Mouse (Mus musculus) cerebellum, adult 11 months (tissue): ENCODE measurements around the gene Hcn3.

ENCODE experiments used
- DNase-seq: peaks from one replicate; pipeline ENCODE4 v3.0.0; 2022

Hcn3 gene

DNA sequence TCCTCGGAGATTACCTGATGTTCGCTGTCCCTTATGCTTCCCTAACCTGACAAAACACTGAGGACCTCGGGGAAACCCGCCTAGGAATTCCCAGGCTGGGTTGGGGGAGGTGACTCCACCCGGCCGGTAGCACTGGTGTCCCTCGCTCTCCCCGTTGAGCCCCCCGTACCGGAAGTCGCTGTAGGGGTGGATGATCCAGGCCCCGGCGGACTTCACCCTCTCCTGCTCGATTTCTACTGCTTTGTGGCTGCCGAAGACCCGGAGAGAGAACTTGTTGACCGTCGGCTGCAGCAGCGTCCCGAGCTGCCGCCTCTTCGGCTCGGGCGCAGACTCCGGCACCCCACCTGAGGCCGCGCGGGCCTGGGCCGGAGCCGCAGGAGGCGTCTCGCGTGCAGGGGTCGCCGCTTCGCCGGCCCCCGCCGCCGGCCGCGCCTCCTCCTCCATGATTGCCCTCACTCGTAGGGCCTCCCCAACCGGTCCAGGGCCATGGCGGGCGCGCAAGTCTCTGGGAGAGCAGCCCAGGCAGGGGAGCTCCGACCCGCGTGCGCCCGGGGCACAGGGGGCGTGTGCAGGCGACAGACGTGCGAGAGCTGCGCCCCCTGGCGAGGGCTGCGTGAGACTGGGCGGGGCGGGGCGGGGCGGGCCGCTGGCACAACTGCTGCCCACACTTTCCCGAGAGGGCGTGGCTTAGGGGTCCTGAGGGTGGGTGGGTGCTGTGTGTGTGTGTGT, at the start of gene Hcn3:
Hcn3 (minus strand) TSS at position 581 of the 729 bp plus-strand sequence.
- DNase-seq, result peak; percentile 49

DNA sequence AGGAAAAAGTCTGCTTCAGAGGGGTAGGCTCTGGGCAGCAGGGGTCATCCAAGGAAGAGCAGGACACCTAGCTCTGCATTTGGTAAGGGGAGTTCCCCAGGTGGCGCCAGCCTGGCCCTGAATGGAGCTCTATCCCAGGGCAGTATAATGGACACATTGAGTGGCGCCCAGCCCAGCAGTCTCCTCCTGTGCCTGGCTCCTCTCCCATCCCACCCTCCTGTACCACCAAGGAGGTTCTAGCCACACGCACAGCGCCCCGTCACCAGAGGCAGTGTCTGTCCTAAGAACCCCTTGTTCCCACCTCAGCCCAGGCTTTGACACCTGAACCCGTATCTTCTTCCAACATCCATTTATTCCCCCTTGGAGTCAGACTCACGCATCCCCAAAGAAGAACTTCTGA, 49.7 kb upstream of the Hcn3 start:
- DNase-seq, result no peak

DNA sequence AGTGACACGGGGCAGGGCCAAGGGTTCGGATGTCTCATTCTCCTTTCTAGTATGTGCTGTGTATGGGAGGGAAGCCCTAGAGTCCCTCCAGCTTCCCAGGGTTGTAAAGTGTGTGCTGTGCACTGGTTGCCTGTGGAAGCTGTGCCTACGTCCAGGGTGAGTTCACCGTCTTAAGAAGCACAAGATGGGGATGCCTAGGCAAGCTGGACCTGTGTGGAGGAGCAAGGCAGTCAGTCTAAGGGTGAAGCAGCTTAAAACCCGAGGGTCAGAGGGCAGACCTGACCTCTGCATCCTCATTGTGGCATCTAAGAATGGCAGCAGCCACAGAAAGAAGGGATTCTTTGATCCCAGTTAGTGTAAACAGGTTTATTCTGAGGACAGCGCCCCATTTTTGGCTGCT, 48.7 kb upstream of the Hcn3 start:
- DNase-seq, result no peak

DNA sequence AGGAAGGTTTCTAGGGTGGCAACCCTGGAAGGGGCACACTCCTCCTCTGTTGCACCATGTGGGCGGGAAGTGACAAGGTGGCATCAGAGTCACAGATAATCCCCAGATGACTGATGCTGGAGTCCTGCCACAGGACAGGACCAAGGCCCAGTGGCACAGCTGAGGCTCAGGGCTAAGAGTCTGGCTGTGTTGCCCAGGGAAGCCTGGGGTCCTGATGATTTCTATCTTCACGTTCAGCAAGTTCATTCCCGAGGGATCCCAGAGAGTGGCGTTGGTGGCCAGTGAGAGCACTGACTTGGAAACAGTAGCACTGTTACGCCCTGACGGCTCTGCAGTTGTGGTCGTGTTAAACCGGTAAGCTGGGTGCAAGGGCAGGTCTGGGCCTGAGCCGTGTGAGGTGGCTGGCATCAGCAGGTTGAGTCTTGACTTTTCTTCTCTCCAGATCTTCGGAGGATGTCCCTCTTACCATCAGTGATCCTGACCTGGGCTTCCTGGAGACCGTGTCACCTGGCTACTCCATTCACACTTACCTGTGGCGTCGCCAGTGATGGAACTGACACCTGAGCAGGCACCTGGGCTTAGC, 48.2 kb upstream of the Hcn3 start:
- DNase-seq, result no peak

DNA sequence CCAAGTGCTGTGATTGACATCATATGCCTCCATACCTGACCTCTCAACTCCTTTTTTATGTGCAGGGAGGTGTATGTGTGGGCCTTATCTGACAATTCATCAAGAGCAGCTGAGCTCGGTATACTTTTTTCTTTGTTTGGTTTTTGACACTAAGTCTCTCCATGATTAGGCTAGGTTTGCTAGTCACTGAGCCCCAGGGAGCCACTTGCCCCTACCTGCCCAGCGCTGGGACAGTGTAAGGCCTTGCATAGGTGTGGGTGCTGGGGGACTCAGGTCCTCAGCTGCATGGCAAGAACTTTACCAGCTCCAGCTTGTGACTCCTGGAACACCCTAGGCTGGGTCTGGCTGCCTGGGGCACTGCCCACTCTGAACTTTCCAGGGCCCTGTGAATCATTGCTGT, 46.7 kb upstream of the Hcn3 start:
- no peak for DNase-seq

DNA sequence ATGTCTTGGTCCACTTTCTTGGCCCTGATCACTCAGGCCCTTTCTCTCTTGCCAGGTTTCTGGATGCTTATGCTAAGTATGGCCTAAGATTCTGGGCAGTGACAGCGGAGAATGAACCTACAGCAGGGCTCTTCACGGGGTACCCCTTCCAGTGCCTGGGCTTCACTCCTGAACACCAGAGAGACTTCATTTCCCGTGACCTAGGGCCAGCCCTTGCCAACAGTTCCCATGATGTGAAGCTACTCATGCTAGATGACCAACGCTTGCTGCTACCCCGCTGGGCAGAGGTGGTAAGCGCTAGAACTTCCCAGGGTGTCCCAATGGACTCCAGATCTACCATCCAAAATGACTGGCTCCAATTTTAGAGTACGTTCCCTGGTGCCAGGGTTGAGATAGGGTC, 46.1 kb upstream of the Hcn3 start:
- DNase-seq, result no peak

DNA sequence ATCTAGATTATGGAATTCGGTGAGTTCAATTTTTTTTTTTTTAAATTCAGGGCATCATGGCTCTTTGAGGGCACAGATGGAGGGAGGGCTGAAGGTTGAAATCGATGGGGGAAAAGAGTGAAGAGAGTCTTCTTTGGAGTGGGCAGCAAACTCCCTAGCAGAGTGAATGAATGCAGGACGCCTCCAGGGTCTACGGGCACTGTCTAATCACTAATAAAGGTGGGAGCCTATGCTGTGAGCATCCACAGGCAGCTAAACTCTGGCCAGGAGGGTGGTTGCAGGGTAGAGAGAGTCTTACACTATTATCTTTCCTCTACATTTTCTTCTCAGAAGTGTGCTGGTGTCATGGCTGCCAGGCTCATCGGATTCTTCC, 43.1 kb upstream of the Hcn3 start:
- no peak for DNase-seq

DNA sequence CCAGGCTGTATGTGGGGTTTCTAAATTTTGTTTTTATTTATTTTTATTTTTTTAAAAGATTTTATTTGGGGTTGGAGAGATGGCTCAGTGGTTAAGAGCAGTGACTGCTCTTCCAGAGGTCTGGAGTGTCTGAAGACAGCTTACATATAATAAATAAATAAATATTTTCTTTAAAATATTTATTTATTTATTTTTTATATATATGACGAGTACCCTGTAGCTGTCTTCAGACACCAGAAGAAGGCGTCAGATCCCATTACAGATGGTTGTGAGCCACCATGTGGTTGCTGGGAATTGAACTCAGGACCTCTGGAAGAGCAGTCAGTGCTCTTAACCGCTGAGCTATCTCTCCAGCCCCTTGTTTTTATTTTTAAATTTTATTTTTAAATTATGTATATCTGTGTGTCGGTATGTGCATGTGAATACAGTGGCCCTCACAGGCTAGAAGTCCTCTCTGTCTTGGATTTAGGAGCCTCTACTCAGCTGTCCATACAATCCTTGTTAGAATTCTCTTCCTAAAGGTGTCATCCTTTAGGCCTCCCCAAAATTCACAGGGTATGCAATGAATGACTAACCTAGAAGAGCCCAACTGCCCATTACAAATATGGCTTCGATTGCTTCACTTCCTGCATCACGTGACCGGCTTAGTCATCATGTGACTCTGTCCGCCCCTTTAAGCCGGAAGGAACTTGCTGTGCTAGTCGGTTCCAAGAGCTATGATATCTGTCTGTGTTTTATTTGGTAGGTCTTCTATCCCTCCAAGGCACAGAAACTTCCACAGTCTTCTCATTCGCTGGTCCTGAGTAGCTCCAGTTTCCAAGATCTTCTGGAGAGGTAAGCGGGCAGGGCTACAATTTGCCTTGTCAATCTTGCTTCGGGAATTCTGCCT, 42.5 kb upstream of the Hcn3 start, which contains the start of gene Gba:
Gba (plus strand) TSS at position 676 of the 889 bp plus-strand sequence.
- DNase-seq, result peak; percentile 82

DNA sequence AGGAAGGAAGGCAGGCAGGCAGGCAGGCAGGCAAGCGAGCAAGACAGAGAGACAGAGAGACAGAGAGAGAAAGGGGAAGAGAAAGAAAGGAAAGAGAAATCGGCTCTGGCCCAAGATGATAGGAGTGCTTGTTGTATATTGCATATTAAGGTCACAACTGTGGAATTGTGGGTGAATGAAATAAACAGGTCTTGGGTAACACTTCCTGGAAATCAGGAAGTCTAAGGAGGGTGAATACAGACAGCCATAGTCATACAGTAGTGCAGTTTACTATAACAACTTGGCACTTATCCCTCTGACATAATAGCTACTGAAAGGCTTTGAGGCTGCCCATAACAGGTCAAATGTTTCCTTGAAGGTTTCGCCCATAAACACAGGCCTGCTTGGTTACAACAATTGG, 39.8 kb upstream of the Hcn3 start:
- DNase-seq, result no peak

DNA sequence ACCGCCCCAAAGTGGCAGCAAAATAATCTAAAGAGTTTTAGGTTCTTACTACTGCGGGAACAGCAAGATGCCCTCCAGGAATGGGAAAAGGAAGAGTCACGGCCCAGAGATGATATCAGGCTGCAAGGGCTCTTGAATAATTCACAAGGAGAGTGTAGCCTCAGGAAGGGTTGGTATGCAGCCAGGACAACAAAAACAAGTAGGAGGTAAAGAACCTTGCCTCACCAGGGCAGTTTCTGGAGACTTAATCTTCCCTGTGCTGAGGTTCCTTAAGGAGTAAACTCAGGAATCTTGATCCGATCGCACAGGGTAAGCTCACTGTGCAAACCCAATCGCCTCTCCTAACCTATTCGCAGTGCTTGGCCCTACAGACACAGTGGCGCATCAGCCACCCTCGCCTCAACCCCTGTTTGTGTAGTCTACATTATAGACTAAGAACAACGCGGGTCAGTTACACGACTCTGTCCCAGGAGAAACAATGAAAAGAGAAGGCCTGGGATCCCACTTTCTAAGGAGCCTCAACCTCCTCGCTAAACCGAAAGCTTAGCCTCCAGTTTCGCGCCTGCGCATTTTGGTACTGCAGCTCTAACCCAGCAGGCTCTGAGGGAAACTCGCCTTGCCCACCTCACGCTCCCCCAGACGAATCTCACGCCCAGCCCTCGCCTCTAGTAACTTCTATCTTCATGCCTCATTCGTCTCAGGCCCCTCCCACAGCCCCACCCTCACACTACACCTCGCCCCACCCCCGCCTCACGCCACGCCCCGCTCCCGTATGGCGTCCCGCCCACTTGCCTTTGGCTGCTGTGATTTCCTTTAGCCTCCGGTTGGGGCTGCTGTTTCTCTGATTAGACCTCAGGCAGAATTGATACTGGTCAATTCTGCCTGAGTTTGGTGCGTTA, 36.2 kb upstream of the Hcn3 start:
- DNase-seq, result peak; percentile 72

DNA sequence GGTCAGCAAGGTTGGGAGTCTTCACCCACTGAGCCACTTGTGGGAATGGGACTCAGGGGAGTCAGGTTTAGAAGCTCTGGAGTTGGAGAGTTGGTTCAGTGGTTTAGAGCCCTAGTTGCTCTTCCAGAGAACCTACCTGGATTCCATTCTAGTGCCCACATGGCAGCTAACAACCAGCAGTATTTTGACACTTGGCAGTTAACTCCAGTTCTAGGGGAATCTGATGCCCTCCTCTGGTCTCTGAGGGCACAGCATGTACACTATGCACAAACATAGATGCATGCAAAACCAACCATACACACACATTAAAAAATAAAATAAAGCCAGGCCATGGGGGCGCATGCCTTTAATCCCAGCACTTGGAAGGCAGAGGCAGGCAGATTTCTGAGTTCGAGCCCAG, 33.9 kb upstream of the Hcn3 start:
- DNase-seq, result no peak

DNA sequence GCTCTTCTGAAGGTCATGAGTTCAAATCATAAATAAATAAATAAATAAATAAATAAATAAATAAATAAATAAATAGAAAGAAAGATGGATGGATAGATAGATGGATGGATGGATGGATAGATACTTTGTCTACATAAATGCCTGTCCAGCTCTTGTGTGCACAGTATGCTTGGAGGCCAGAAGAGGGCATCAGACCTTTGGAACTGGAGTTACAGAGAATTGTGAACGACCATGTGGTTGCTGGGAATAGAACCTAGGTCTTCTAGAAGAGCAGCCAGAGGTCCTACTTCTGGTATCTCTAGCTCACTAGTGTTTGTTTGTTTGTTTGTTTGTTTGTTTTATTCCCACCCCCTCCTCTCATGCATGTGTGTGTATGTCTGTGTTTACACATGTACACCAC, 33.4 kb upstream of the Hcn3 start:
- DNase-seq, result no peak

DNA sequence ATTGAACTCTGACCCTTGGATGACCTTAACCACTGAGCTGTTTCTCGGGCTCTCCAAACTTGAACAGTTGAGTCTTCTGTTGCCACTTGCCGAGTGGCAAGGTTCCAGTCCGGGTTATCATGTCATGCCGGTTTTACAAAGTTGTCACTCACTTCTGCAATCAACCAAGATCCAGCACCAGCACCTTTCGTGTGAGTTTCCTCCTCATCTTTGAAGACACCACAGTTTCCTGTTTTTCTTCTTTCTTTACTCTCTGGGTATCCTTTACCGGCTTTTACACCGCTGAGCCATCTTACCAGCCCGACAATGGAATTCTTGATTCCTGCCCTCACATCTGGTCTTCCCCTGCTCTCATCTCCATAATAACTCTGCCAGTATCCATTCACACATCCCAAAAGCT, 30.4 kb upstream of the Hcn3 start:
- no peak for DNase-seq

DNA sequence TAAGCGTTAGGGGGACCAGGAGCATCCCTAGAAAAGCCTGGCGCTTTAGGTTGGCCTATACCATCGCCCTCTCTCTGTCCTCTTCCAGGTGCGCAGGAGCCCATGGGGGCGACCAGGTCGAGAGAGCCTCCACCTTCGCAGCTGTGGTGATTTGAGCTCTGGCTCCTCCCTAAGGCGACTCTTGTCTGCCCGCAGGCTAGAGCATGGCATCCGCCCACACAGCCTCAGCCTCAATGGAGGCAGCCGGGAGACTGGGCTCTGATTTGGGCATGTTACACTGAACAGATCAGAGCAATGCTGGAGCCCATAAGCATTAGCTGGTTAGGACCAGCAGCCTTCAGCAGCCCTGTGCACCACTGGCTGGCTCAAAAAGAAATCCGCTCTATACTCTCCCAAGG, 28.5 kb upstream of the Hcn3 start:
- no peak for DNase-seq

DNA sequence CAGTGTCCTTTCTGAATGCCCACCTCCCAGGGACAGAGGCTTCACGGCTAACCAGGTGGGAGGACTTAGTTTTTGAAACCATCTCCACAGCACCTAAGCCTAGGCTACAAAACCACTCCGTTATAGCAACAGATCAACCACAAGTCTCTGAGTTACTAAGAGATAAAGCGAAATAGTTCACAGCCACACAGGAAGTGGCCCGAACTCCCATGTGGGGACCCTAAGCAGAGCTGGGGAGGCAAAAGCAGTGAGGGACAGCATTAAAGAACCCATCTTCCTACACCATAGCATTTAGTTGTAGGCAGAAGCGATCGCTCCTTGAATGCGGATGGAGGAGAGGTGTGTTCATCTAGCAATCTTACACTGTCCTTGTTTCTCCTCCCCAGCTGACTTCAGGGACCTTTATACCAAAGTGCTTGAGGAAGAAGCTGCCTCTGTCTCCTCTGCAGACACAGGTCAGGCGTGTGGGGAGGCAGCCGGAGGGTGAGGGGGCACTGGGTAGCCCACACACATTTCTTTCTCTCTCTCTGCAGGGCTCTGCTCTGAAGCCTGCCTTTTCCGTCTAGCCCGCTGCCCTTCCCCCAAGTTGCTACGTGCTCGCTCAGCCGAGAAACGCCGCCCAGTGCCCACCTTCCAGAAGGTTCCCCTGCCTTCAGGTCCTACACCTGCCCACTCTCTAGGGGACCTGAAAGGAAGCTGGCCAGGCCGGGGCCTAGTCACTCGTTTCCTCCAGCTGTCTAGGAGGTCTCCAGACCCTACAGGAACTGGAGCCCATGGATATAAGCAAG, 27.9 kb upstream of the Hcn3 start:
- no peak for DNase-seq

DNA sequence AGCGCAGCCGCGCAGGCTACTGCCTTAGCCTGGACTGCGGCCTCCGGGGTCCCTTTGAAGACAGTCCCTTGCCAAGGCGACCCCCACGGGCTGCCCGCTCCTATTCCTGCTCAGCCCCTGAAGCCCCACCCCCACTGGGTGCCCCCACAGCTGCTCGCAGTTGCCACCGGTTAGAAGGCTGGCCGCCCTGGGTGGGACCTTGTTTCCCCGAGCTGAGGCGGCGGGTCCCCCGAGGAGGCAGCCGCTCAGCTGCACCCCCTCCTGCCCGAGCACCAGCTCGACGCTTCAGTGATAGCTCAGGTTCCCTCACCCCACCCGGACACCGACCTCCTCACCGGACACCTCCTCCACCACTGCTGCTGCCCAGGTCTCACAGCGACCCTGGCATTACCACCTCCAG, 27.2 kb upstream of the Hcn3 start:
- DNase-seq, result no peak

DNA sequence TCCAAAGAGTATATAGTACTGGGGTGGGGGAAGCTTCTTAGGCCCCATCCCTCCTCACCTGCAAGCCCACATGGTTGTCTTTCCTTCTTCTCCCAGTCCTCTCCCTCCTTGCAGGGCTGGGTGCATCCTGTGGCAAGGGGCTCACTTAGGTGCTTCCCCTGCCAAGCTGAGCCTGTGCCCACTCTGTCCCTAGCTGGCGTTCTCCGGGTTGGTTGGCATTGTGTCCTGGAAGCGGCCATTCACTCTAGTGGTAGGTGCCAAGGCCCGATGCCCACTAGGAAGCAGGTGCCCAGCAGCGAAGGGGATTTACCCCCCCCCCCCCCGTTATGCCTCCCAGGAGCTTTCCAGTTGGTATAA, 23.9 kb upstream of the Hcn3 start:
- no peak for DNase-seq

DNA sequence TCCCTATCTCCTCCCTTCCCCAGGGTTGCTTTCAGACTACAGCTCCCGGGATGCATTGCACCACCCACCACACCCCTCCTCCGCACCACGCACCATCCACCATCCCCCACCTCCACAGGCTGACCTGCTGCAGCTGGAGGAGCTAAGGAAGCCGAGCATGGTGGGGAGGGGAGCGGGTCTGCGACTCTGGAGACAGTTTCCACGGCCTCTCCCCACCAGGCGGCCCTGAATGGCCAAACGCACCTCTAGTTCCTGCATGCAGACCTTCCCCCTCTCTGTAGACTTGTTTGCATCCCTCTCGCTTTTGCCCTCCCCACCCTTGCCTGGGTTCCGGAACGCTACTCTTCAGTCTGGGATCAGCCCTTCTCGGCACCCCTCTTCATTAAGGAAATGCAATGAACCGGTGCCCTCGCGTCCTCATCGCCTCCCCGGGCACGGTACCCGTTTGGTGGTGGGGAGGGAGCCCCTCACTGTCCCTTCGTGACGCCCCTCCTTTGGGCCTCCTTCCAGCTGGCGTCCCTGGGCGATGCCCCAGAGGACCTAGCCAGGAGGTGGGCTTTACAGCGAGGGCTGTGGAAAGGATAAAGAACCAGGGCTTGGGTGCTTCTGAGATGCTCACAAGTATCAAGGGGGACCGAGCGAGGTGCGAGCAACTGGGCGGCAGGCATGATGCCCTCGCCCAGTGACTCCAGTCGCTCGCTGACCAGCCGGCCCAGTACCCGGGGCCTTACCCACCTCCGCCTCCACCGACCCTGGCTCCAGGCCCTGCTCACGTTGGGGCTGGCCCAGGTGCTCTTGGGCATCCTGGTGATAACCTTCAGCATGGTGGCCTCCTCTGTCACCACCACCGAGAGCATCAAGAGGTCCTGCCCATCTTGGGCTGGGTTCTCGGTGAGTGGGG, 23.3 kb upstream of the Hcn3 start, which contains the start of gene Fam189b:
Fam189b (plus strand) TSS at position 86 of the 901 bp plus-strand sequence.
- peak; percentile 84 for DNase-seq

DNA sequence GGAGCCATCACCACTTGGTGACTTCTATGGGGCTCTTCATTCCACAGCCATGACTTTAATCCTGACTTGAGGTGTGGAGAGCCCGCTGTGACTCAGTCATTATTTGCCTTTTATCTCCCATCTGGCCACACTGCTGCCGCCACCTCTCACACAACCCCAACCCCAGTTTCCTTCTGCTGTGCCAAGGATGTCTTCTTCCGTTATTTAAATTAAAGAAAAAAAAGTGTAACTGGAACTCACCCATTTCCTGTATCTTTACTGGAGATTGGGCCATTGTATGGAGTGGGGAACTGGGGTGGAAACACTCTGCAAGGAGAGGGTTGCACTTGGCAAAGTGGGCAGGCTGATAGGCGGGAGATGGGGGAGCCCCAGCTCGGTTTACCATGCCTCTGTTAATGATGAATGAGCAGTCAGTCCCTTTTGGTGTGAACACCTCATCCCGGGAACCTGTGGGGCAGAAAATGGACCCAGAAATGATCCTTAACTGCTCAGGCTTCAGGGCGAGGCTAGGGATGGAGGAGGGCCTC, 22.6 kb upstream of the Hcn3 start:
- no peak for DNase-seq

DNA sequence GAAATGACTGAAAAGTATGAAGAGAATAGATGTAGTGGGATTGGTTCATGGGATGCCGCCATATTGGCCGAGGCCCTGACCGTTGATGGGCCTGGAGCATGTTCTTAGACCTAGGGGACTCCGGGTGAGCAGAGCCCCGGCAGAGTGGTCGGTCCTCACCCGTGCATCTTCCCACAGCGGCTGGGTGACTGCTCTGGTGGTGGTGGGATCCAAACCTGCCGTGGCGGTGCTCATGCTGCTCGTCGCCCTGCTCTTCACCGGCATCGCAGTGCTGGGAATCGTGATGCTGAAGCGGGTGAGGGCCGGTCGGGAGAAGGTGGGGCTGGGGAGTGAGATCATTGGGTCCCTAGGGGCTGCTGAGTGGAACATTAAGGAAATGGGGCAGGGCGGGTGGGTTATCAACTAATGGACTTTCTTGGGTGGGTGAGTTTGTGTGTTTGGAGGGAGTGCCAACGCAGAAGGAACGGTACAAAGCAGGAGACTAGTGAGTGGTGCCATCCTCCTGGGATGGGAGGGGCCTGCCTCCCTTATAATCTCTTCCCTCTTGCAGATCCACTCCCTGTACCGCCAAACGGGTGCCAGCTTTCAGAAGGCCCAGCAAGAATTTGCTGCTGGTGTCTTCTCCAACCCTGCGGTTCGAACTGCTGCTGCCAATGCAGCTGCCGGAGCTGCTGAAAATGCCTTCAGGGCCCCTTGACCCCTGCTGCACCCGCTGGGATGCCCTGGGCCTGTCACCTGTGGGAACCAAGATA, 21.9 kb upstream of the Hcn3 start:
- DNase-seq, result no peak
